Mouse (Mus musculus) neural tube, embryonic 15.5 days (tissue): ENCODE measurements around the gene Cdon. TPM values are rescaled to one million over a fixed set of nuclear protein-coding genes. Genes with fewer than 3 reads are reported as not detected.

Source experiments
- ATAC-seq: fragments of 200-750 bp; cut with Nextera tagmentation; 2 replicates; pipeline ENCODE4 v1.8.0; 2017; ENCODE audit warnings: mild to moderate bottlenecking, moderate TSS enrichment, moderate library complexity; ENCODE audit not compliant: low FRiP score
- H3K27ac ChIP-seq: fragments of 300-500 bp; sonication (generic); replicated peaks from 2 replicates; pipeline ENCODE4 v1.5.1; 2015; ENCODE audit warnings: mild to moderate bottlenecking, inconsistent platforms
- H3K27me3 ChIP-seq: fragments of 300-500 bp; sonication (generic); replicated peaks from 2 replicates; pipeline ENCODE4 v1.6.1; 2015; ENCODE audit warnings: inconsistent platforms
- H3K36me3 ChIP-seq: fragments of 300-500 bp; sonication (generic); 2 replicates; pipeline ENCODE4 v1.6.1; 2015; ENCODE audit warnings: inconsistent platforms
- H3K4me1 ChIP-seq: fragments of 300-500 bp; sonication (generic); 2 replicates; pipeline ENCODE4 v1.6.1; 2015; ENCODE audit warnings: inconsistent platforms
- H3K4me2 ChIP-seq: fragments of 300-500 bp; sonication (generic); 2 replicates; pipeline ENCODE4 v1.6.1; 2015; ENCODE audit warnings: inconsistent platforms, mild to moderate bottlenecking, moderate library complexity
- H3K4me3 ChIP-seq: fragments of 300-500 bp; sonication (generic); replicated peaks from 2 replicates; pipeline ENCODE4 v1.5.1; 2015; ENCODE audit warnings: mild to moderate bottlenecking, inconsistent platforms
- H3K9ac ChIP-seq: fragments of 300-500 bp; sonication (generic); replicated peaks from 2 replicates; pipeline ENCODE4 v1.6.1; 2015; ENCODE audit warnings: mild to moderate bottlenecking, inconsistent platforms
- H3K9me3 ChIP-seq: fragments of 300-500 bp; sonication (generic); replicated peaks from 2 replicates; pipeline ENCODE4 v1.6.1; 2016; ENCODE audit warnings: inconsistent platforms
- WGBS: fragments of 180-500 bp; shearing (Covaris S2); methylation state at CpG from one replicate; pipeline ENCODE4 v1.1.7; 2015; ENCODE audit warnings: mixed read lengths; 5-methylcytosine and 5-hydroxymethylcytosine counted together
- polyA plus RNA-seq: library from polyadenylated mRNA; unstranded; fragments of >200 nt; fragmentation: Nextera tagmentation; extraction: Ambion mirVana; gene quantifications from 2 replicates; pipeline ENCODE4 v1.2.1, GENCODE M21; 2015

Gene Cdon
- 3.3 and 3.6 TPM in 2 replicates for polyA plus RNA-seq

DNA sequence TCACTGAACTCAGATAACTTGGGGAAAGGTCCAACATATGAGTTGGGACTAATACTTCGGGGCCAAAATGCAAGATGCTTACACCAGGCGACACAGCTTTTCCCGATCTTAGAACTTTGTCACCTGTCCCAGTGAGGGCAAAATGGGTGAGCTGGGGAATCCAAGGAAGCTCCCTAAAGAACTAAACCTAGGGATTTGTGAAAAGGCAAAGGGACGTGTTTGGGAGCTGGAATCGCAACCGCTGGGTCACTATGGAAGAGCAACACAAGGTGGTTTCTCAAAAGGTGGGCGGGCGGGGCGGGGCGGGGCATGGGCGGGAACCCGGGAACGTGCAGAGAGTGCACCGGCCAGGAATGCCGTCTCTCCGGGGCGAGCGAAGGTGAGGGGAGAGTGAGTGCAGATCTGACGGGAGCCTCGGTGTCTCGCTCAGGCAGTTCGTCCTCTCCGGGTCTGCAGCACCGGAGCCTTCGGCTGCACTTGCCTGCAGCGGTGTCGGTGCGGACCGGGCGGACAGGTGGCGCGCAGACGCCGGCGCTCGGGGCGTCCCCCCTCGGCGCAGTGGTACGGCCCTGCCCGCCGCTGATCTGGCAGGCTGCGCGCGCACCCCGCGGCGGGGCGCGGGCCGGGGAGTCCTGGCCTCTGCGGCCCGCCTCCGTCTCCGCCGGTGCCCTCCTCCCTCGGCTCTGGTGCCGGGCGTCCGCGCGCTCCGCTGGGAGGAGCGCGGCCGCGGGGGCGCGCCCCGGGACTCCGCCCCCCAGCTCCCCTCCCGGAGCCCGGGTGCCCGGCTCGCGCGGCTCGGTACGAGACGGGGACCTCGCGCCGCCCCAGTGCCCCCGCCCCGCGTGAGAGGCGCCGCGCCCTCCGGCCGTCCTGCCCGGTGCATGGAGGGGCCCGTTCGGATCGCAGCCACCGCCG is at the start of gene Cdon:
Gene Cdon, plus strand, starts transcription at position 324 of the 915 bp plus-strand sequence.
- Histone ChIP-seq H3K4me1 (peaks cover 32% of the 10 kb centered on the region), H3K9ac (peak within 1 kb of the TSS; percentile 94), H3K9me3 (no peaks in the 10 kb centered on the region), H3K27ac (peak within 1 kb of the TSS; percentile 96), H3K36me3 (no peaks in the 10 kb centered on the region), H3K4me3 (peak within 1 kb of the TSS; percentile 83), H3K4me2 (peak within 1 kb of the TSS; percentile 77), H3K27me3 (peaks cover 26% of the 10 kb centered on the region; the same call in 1 of the 2 replicates)
- ATAC-seq: peak; percentile 93
- under 1% methylated on average over 56 of the region's 97 CpGs for WGBS

GRCm38 (mm10) chr9:35372324-35373101 is 48.4 kb upstream of the Cdon start:
- ATAC-seq: no peak
- H3K9me3 ChIP-seq: no peaks in the 10 kb centered on the region
- no peak overlapping the region for H3K9ac ChIP-seq
- no peaks in the 10 kb centered on the region for H3K36me3 ChIP-seq
- H3K4me1 ChIP-seq: 0 out of 2 replicates have a peak, but pooled peaks cover 4% of the 10 kb centered on the region
- H3K4me2 ChIP-seq: no peak overlapping the region
- H3K4me3 ChIP-seq: no peak overlapping the region
- 13% methylated on average over 9 of the region's 9 CpGs for WGBS
- H3K27ac ChIP-seq: no peak overlapping the region
- no peaks in the 10 kb centered on the region; the same call in 1 of the 2 replicates for H3K27me3 ChIP-seq

GRCm38 (mm10) chr9:35377916-35378315 is 43.0 kb upstream of the Cdon start:
- no peaks in the 10 kb centered on the region for H3K36me3 ChIP-seq
- 90% methylated on average over 2 of the region's 2 CpGs for WGBS

DNA sequence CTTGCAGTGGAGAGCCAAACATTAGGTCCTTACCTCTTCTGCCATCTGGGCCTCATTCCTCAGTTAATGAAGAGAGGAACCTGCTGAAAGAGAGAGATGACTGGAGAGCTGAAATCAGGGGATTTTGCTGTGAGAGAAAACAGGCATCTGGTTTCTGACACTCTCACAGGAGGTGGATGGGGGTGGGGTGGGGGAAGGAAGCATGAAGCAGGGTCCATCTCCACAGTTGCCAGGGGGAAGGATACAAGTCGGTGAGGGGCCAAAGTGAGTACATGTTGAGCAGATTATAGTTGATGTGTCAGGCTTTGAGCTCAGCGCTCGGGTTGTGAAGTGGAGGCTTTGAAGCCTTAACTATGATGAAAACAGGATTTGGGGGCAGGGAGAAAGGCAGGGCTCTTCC is 41.9 kb upstream of the Cdon start:
- Histone ChIP-seq H3K27ac (no peak overlapping the region), H3K4me1 (no peaks in the 10 kb centered on the region), H3K4me3 (no peak overlapping the region), H3K9me3 (no peaks in the 10 kb centered on the region), H3K27me3 (no peaks in the 10 kb centered on the region), H3K4me2 (no peak overlapping the region), H3K36me3 (no peaks in the 10 kb centered on the region), H3K9ac (no peak overlapping the region)
- WGBS: 87% methylated on average over 3 of the region's 3 CpGs
- no peak for ATAC-seq

More at GRCm38 (mm10) chr9:35377916-35378315, 43.0 kb upstream of the Cdon start:
- Histone ChIP-seq H3K4me2 (no peak overlapping the region), H3K9me3 (no peaks in the 10 kb centered on the region), H3K27ac (no peak overlapping the region), H3K4me3 (no peak overlapping the region), H3K27me3 (no peaks in the 10 kb centered on the region), H3K9ac (no peak overlapping the region), H3K4me1 (no peaks in the 10 kb centered on the region)
- ATAC-seq: no peak

DNA sequence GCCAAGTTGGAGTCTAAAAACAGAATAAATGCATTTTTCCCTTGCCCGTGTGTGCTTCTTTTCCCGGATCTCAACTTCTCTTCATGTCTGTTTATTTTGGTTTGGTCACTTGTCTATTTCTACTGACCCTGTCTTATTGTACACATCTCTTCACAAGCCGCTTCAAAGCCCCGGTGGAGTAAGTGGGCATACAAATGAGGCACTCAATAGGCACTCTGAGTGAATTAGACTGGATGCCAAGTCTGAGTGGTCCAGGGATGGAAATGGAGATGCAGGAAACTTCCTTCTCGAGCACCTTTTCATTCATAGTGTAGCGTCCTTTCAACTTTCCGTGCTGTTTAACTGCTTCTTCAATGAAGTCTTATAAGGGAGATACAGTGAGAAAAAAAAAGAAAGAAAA is 21.0 kb upstream of the Cdon start:
- Histone ChIP-seq H3K9ac (no peak overlapping the region), H3K4me3 (no peak overlapping the region), H3K4me2 (no peak overlapping the region), H3K27ac (no peak overlapping the region), H3K27me3 (peaks cover 21% of the 10 kb centered on the region), H3K4me1 (peaks cover 29% of the 10 kb centered on the region), H3K9me3 (no peaks in the 10 kb centered on the region), H3K36me3 (no peaks in the 10 kb centered on the region)
- ATAC-seq: no peak
- 44% methylated on average over 7 of the region's 7 CpGs for WGBS

GRCm38 (mm10) chr9:35400398-35400797 is 20.5 kb upstream of the Cdon start:
- no peak overlapping the region for H3K4me3 ChIP-seq
- no peak overlapping the region for H3K27ac ChIP-seq
- H3K4me2 ChIP-seq: no peak overlapping the region
- H3K36me3 ChIP-seq: no peaks in the 10 kb centered on the region
- peaks cover 22% of the 10 kb centered on the region for H3K27me3 ChIP-seq
- no peak for ATAC-seq
- no peaks in the 10 kb centered on the region for H3K9me3 ChIP-seq
- no peak overlapping the region for H3K9ac ChIP-seq
- peaks cover 29% of the 10 kb centered on the region for H3K4me1 ChIP-seq
- WGBS: 23% methylated on average over 7 of the region's 7 CpGs

DNA sequence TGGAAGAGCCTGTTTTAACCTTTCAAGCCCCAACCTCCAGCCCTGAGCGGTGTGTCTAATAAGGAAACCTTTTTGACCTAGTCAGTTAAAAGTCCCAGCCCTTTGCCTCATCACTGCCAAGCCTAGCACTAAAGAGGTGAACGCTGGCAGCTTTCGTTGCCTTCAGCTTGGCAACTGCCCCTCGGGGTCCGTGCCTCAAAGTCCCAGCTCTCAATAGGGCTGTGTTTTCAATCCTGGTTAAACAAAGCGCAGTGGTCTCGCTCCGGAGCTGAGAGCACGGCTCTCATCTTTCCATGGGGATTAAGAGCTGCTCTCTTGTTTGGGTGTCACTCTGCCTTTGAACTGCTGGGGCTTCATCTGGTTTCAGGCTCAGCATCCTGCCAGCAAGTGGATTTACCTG is 20.1 kb upstream of the Cdon start:
- H3K4me1 ChIP-seq: peaks cover 29% of the 10 kb centered on the region
- ATAC-seq: no peak
- H3K4me2 ChIP-seq: no peak overlapping the region
- no peak overlapping the region for H3K9ac ChIP-seq
- WGBS: 7% methylated on average over 9 of the region's 9 CpGs
- no peak overlapping the region for H3K27ac ChIP-seq
- H3K9me3 ChIP-seq: no peaks in the 10 kb centered on the region
- H3K36me3 ChIP-seq: no peaks in the 10 kb centered on the region
- H3K27me3 ChIP-seq: peaks cover 26% of the 10 kb centered on the region
- no peak overlapping the region for H3K4me3 ChIP-seq

DNA sequence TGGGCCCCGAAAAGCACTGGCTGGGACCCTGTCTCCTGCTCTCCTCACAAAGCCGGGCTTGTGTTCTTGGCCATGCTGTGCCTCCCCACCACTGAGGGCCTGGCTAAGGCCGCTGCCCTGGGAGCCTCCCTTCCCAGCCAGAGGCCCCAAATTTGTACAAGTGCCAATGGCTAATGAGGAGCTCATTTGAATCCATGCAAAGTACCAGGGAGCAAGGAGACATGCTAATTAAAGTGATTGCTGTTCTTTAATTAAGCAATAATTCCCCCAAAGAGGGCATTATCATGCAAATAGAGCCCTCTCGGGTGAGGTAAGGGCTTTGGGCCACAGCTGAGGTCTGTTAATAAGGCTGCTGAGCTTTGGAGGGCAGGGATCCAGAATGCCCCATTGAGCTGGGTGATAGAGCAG is 18.3 kb upstream of the Cdon start:
- Histone ChIP-seq H3K27ac (no peak overlapping the region), H3K4me1 (peaks cover 29% of the 10 kb centered on the region), H3K27me3 (peaks cover 36% of the 10 kb centered on the region), H3K9ac (no peak overlapping the region), H3K4me2 (no peak overlapping the region), H3K9me3 (no peaks in the 10 kb centered on the region), H3K4me3 (no peak overlapping the region), H3K36me3 (no peaks in the 10 kb centered on the region)
- peak; percentile 84 for ATAC-seq
- 12% methylated on average over 4 of the region's 4 CpGs for WGBS

GRCm38 (mm10) chr9:35403490-35403889 is 17.4 kb upstream of the Cdon start:
- no peak overlapping the region for H3K4me3 ChIP-seq
- no peak overlapping the region for H3K4me2 ChIP-seq
- no peak overlapping the region for H3K27ac ChIP-seq
- H3K27me3 ChIP-seq: peaks cover 43% of the 10 kb centered on the region
- H3K9me3 ChIP-seq: no peaks in the 10 kb centered on the region
- no peak for ATAC-seq
- 68% methylated on average over 4 of the region's 4 CpGs for WGBS
- H3K36me3 ChIP-seq: no peaks in the 10 kb centered on the region
- H3K9ac ChIP-seq: no peak overlapping the region
- peaks cover 29% of the 10 kb centered on the region for H3K4me1 ChIP-seq

- Histone ChIP-seq H3K4me2 (no peak overlapping the region), H3K27ac (no peak overlapping the region), H3K27me3 (peaks cover 48% of the 10 kb centered on the region), H3K9ac (no peak overlapping the region), H3K4me1 (peaks cover 28% of the 10 kb centered on the region), H3K9me3 (no peaks in the 10 kb centered on the region), H3K4me3 (no peak overlapping the region), H3K36me3 (no peaks in the 10 kb centered on the region)
- 31% methylated on average over 13 of the region's 13 CpGs for WGBS
- no peak for ATAC-seq
These were observed 15.7 kb upstream of the Cdon start for GRCm38 (mm10) chr9:35405038-35405905.
